In genomic region chr13:54687096-54687495, GRCm38 (mm10) we compare ENCODE assay signal across 8 mouse cellular contexts. TPM values are rescaled to one million over a fixed set of nuclear protein-coding genes. Genes with fewer than 3 reads are reported as not detected.
DNase-seq lines count a peak whose midpoint lies in the region; ATAC-seq and TF ChIP-seq lines count a peak whose summit lies in the region.

No protein-coding gene starts in this region.

- peak overlapping the region; percentile 98 for H3K4me3 ChIP-seq in E14TG2a.4 (replicated peaks; ENCODE audit: low read length)
- peak overlapping the region; percentile 78 for H3K4me3 ChIP-seq in forebrain, embryonic 16.5 days (replicated peaks; ENCODE audit: low read length)
- peak overlapping the region; percentile 90 for H3K4me3 ChIP-seq in lung, embryonic 16.5 days (ENCODE audit: low read length)
- H3K4me3 ChIP-seq in olfactory bulb, adult 2 months (ENCODE audit: insufficient read depth, low read depth, low read length), result peak overlapping the region; percentile 97
- H3K4me3 ChIP-seq in thymus, adult 2 months (ENCODE audit: control insufficient read depth, insufficient read depth, low read length), result peak overlapping the region; percentile 86

- H3K36me3 ChIP-seq in E14TG2a.4 (ENCODE audit: insufficient read depth, low read length), result peaks cover 64% of the 10 kb centered on the region
- H3K36me3 ChIP-seq in forebrain, embryonic 16.5 days (ENCODE audit: control insufficient read depth, insufficient read depth), result peaks cover 21% of the 10 kb centered on the region
- peaks cover 16% of the 10 kb centered on the region for H3K36me3 ChIP-seq in lung, embryonic 16.5 days (ENCODE audit: control insufficient read depth, insufficient read depth, low read length)
- H3K36me3 ChIP-seq in thymus, adult 2 months (ENCODE audit: control insufficient read depth, insufficient read depth, low read length), result peaks cover 16% of the 10 kb centered on the region

- intact Hi-C loops in heart, postnatal 36 days (cut with DNase I), result loop anchor here (2.0 to 5.0 kb wide), 2 partner anchors 64 to 125 kb away; no protein-coding TSS in a partner anchor

- DNase-seq in brain, embryonic 14.5 days (ENCODE audit: low read depth), result peak; percentile 94
- peak; percentile 74 to 80 for DNase-seq in heart, postnatal 36 days
- peak; percentile 67 to 71 for DNase-seq in layer of hippocampus, adult 8-10 months (ENCODE audit: low spot score in 2 of 2)
- DNase-seq in thymus, adult 2 months, result peak; percentile 90

- peak overlapping the region; percentile 97 for H3K9ac ChIP-seq in forebrain, embryonic 16.5 days (replicated peaks; ENCODE audit: low read depth, low read length)
- H3K9ac ChIP-seq in lung, embryonic 16.5 days (ENCODE audit: low read length), result peak overlapping the region; percentile 94

- no peak; the same call in 1 of the 2 replicates for TF ChIP-seq POLR2A in brain, embryonic 14.5 days (IDR thresholded peaks at IDR 0.05; ENCODE audit: borderline replicate concordance, extremely low read depth, insufficient read depth, insufficient read length, poor library complexity, severe bottlenecking)
- TF ChIP-seq POLR2A in olfactory bulb, adult 2 months (IDR thresholded peaks at IDR 0.05; ENCODE audit: insufficient read depth, low read depth, low read length), result 0 out of 2 replicates have a peak, but pooled peaks have one; percentile 10
- TF ChIP-seq POLR2A in thymus, adult 2 months (IDR thresholded peaks at IDR 0.05; ENCODE audit: control insufficient read depth, extremely low read depth, insufficient read depth, low read length, poor library complexity), result peak; percentile 62

- H3K27ac ChIP-seq in forebrain, embryonic 16.5 days (ENCODE audit: low read length), result peak overlapping the region; percentile 99
- peak overlapping the region; percentile 99 for H3K27ac ChIP-seq in lung, embryonic 16.5 days (ENCODE audit: low read length)
- H3K27ac ChIP-seq in olfactory bulb, adult 2 months (ENCODE audit: insufficient read depth, low read depth, low read length), result peak overlapping the region; percentile 80
- peak overlapping the region; percentile 80 for H3K27ac ChIP-seq in thymus, adult 2 months (ENCODE audit: control insufficient read depth, insufficient read depth, low read length)

- WGBS in forebrain, embryonic 16.5 days, result 0% methylated on average over 35 of the region's 35 CpGs
- under 1% methylated on average over 33 of the region's 35 CpGs for WGBS in lung, embryonic 16.5 days
- under 1% methylated on average over 35 of the region's 35 CpGs for WGBS in olfactory bulb, adult 2 months
- WGBS in thymus, adult 2 months, result under 1% methylated on average over 35 of the region's 35 CpGs

- no peaks in the 10 kb centered on the region for H3K27me3 ChIP-seq in E14TG2a.4 (ENCODE audit: insufficient read depth, low read length)
- H3K27me3 ChIP-seq in forebrain, embryonic 16.5 days (replicated peaks; ENCODE audit: control insufficient read depth, insufficient read depth, low read length), result no peaks in the 10 kb centered on the region
- H3K27me3 ChIP-seq in lung, embryonic 16.5 days (ENCODE audit: control insufficient read depth, insufficient read depth, low read depth, low read length), result no peaks in the 10 kb centered on the region
- no peaks in the 10 kb centered on the region for H3K27me3 ChIP-seq in thymus, adult 2 months (ENCODE audit: control insufficient read depth, insufficient read depth, low read length)

- peak; percentile 69 for ATAC-seq in forebrain, embryonic 16.5 days
- ATAC-seq in lung, embryonic 16.5 days (ENCODE audit: low read depth), result peak; percentile 72

- H3K4me1 ChIP-seq in E14TG2a.4 (replicated peaks; ENCODE audit: low read depth, low read length), result peaks cover 82% of the 10 kb centered on the region
- peaks cover 40% of the 10 kb centered on the region for H3K4me1 ChIP-seq in forebrain, embryonic 16.5 days (replicated peaks; ENCODE audit: control insufficient read depth, insufficient read depth, low read length)
- peaks cover 30% of the 10 kb centered on the region for H3K4me1 ChIP-seq in lung, embryonic 16.5 days (replicated peaks; ENCODE audit: control insufficient read depth, insufficient read depth, low read length)
- H3K4me1 ChIP-seq in olfactory bulb, adult 2 months (ENCODE audit: control insufficient read depth, insufficient read depth, low read length), result peaks cover 32% of the 10 kb centered on the region
- H3K4me1 ChIP-seq in thymus, adult 2 months (replicated peaks; ENCODE audit: control insufficient read depth, insufficient read depth, low read length), result peaks cover 31% of the 10 kb centered on the region

- H3K9me3 ChIP-seq in E14TG2a.4 (ENCODE audit: low read length), result no peaks in the 10 kb centered on the region
- H3K9me3 ChIP-seq in forebrain, embryonic 16.5 days (ENCODE audit: control insufficient read depth, low read length), result no peaks in the 10 kb centered on the region
- no peaks in the 10 kb centered on the region for H3K9me3 ChIP-seq in lung, embryonic 16.5 days (ENCODE audit: control insufficient read depth, low read length)

- peak overlapping the region; percentile 98 for H3K4me2 ChIP-seq in forebrain, embryonic 16.5 days (ENCODE audit: low read length)
- peak overlapping the region; percentile 88 for H3K4me2 ChIP-seq in lung, embryonic 16.5 days (ENCODE audit: low read depth, low read length)

- no peak for TF ChIP-seq CTCF in E14TG2a.4 (conservative IDR thresholded peaks at IDR 0.05; ENCODE audit: low read length)
- no peak for TF ChIP-seq CTCF in brain, embryonic 14.5 days (IDR thresholded peaks at IDR 0.05; ENCODE audit: borderline replicate concordance, extremely low read depth, insufficient read depth, insufficient read length)
- no peak for TF ChIP-seq CTCF in olfactory bulb, adult 2 months (IDR thresholded peaks at IDR 0.05; ENCODE audit: insufficient read depth, low read depth, low read length)
- 0 out of 2 replicates have a peak, but pooled peaks have one; percentile 14 for TF ChIP-seq CTCF in thymus, adult 2 months (IDR thresholded peaks at IDR 0.05; ENCODE audit: borderline replicate concordance, control insufficient read depth, extremely low read depth, insufficient read depth, low read length, poor library complexity)

RNA-seq across cellular contexts. Expression of gene Rnf44, which starts 6.6 kb away (rescaled TPM):
- 197 and 215 TPM in 2 replicates for polyA plus RNA-seq in brain, embryonic 14.5 days (2012; rRNA removed)
- 88.9 and 92.2 TPM in 2 replicates for polyA plus RNA-seq in forebrain, embryonic 16.5 days (2015; fragmentation: Nextera tagmentation; extraction: Ambion mirVana)
- total RNA-seq in heart, postnatal 36 days (2021), result 10 to 100 TPM; 50.1 to 54.7 TPM
- total RNA-seq in layer of hippocampus, adult 8-10 months (2022), result 100 to 1,000 TPM; 130 to 151 (median 140) TPM
- 44.7 and 49.4 TPM in 2 replicates for polyA plus RNA-seq in lung, embryonic 16.5 days (2015; fragmentation: Nextera tagmentation; extraction: Ambion mirVana)
- not detected in 2 replicates for polyA plus RNA-seq in olfactory bulb, adult 2 months (2012; ENCODE audit: insufficient read depth, insufficient read length, low replicate concordance, missing spikeins)
- polyA plus RNA-seq in thymus, adult 2 months (2012; rRNA removed), result 601 and 680 TPM in 2 replicates

RNA-seq across cellular contexts. Expression of gene Cdhr2, which starts 14.2 kb away (rescaled TPM):
- 0.05 and 0.16 TPM in 2 replicates for polyA plus RNA-seq in brain, embryonic 14.5 days (2012; rRNA removed)
- polyA plus RNA-seq in forebrain, embryonic 16.5 days (2015; fragmentation: Nextera tagmentation; extraction: Ambion mirVana), result 0.16 and 0.25 TPM in 2 replicates
- total RNA-seq in heart, postnatal 36 days (2021), result not detected
- under 1 TPM; 0.27 to 0.54 (median 0.37) TPM for total RNA-seq in layer of hippocampus, adult 8-10 months (2022)
- 0.30 TPM in 1 of 2 replicates, not detected in the other for polyA plus RNA-seq in lung, embryonic 16.5 days (2015; fragmentation: Nextera tagmentation; extraction: Ambion mirVana)
- polyA plus RNA-seq in olfactory bulb, adult 2 months (2012; ENCODE audit: insufficient read depth, insufficient read length, low replicate concordance, missing spikeins), result not detected in 2 replicates
- polyA plus RNA-seq in thymus, adult 2 months (2012; rRNA removed), result 1.2 and 1.3 TPM in 2 replicates

Comparison
In these comparisons a context has a peak if more than half of its experiments do, and no peak if none do; other contexts are left out.
1. Peak in every context shown above with its lines: DNase-seq, ATAC-seq, H3K4me3 ChIP-seq and H3K27ac ChIP-seq.